Mouse (Mus musculus) T-helper 1 cell (primary cell): Measurements from ENCODE around the gene Skor1.

ENCODE experiments used
- in situ Hi-C: fragments of 300-600 bp; cut with MboI, MseI; formaldehyde crosslinking; loops from one replicate; pipeline ENCODE4 v1.15.1; 2025; ENCODE audit warnings: high pct_unique_total_duplicates

The Skor1 gene

GRCm38 (mm10) chr9:63150086-63150800 is 1.5 kb upstream of the Skor1 start:
- in situ Hi-C loops, result loop anchor here (25.0 kb wide), 1 partner anchor 312 kb away; no protein-coding TSS in a partner anchor

GRCm38 (mm10) chr9:63149372-63149766 is 608 bp upstream of the Skor1 start:
- in situ Hi-C loops, result no loop called here

GRCm38 (mm10) chr9:63147786-63148409 is 863 bp downstream of the Skor1 start:
- in situ Hi-C loops, result no loop called here

- in situ Hi-C loops, result no loop called here
Measured at GRCm38 (mm10) chr9:63147296-63147695, 1.5 kb downstream of the Skor1 start.

- in situ Hi-C loops, result no loop called here
Measured at GRCm38 (mm10) chr9:63146856-63147274, 1.9 kb downstream of the Skor1 start.

GRCm38 (mm10) chr9:63146126-63146855 is 2.5 kb downstream of the Skor1 start:
- in situ Hi-C loops, result no loop called here

- in situ Hi-C loops, result no loop called here
Measured at GRCm38 (mm10) chr9:63145249-63146125, 3.3 kb downstream of the Skor1 start.

GRCm38 (mm10) chr9:63144502-63145248 is 4.1 kb downstream of the Skor1 start:
- in situ Hi-C loops, result no loop called here

GRCm38 (mm10) chr9:63143641-63144501 is 4.9 kb downstream of the Skor1 start:
- in situ Hi-C loops, result no loop called here

GRCm38 (mm10) chr9:63143227-63143626 is 5.5 kb downstream of the Skor1 start:
- in situ Hi-C loops, result no loop called here

- in situ Hi-C loops, result no loop called here
Measured at GRCm38 (mm10) chr9:63142335-63143036, 6.3 kb downstream of the Skor1 start.

GRCm38 (mm10) chr9:63141641-63142334 is 7.0 kb downstream of the Skor1 start:
- in situ Hi-C loops, result no loop called here

GRCm38 (mm10) chr9:63140211-63140610 is 8.6 kb downstream of the Skor1 start:
- in situ Hi-C loops, result no loop called here

- in situ Hi-C loops, result loop anchor here (5.0 kb wide), 1 partner anchor 703 kb away; no protein-coding TSS in a partner anchor
Measured at GRCm38 (mm10) chr9:63139661-63140060, 9.1 kb downstream of the Skor1 start.

GRCm38 (mm10) chr9:63138481-63138967 is 10.2 kb downstream of the Skor1 start:
- in situ Hi-C loops, result loop anchor here (5.0 kb wide), 1 partner anchor 704 kb away; no protein-coding TSS in a partner anchor

- in situ Hi-C loops, result loop anchor here (5.0 kb wide), 1 partner anchor 705 kb away; no protein-coding TSS in a partner anchor
Measured at GRCm38 (mm10) chr9:63137615-63137915, 11.2 kb downstream of the Skor1 start.

GRCm38 (mm10) chr9:63136756-63137614 is 11.8 kb downstream of the Skor1 start:
- in situ Hi-C loops, result loop anchor here (5.0 kb wide), 1 partner anchor 705 kb away; no protein-coding TSS in a partner anchor
